Mouse (Mus musculus): ENCODE data around the gene 3100002H09Rik. TPM values are rescaled to one million over a fixed set of nuclear protein-coding genes. Genes with fewer than 3 reads are reported as not detected.

3100002H09Rik gene
- polyA plus RNA-seq, 1 experiment = not detected

GRCm38 (mm10) chr4:124563371-124563770 lies 47.2 kb downstream of the 3100002H09Rik start:
- DNase-seq (ENCODE audit: low read depth in 1 of 2, low spot score in 2 of 2) = no peak
- H3K27ac ChIP-seq (ENCODE audit: insufficient read depth, low read length) = no peak overlapping the region
- no peaks in the 10 kb centered on the region for H3K36me3 ChIP-seq (ENCODE audit: control insufficient read depth, insufficient read depth, low read length)
- no peaks in the 10 kb centered on the region for H3K27me3 ChIP-seq (ENCODE audit: control insufficient read depth, insufficient read depth, low read length)
- H3K4me3 ChIP-seq (ENCODE audit: extremely low read depth, insufficient read depth, insufficient read length) = no peak overlapping the region
- WGBS = 34% methylated on average over 2 of the region's 2 CpGs
- no peaks in the 10 kb centered on the region for H3K4me1 ChIP-seq (ENCODE audit: control insufficient read depth, insufficient read depth, insufficient read length)
- TF ChIP-seq POLR2A (IDR thresholded peaks at IDR 0.05; ENCODE audit: low read depth, low read length) (no peak), CTCF (IDR thresholded peaks at IDR 0.05; ENCODE audit: extremely low read depth, insufficient read depth, insufficient read length, insufficient replicate concordance) (no peak)

DNA sequence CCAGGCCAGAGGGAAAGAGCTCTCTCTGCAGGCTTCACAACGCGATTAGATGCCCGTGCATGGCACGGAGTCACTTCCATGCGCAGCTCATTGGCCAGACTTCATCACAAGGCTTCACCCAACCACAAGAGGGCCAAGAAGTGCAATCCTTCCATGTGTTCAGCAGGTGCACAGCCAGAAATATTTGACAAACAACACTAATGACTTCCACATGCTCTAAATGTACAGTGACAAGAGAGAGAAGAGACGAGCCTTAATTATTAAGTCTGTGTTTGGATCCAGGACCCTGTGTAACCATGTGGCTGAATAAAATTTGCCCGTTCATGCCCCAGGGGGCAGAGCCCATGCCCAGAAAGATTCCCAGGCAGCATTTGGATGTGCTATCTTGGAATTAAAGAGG lies 47.9 kb downstream of the 3100002H09Rik start:
- WGBS = 75% methylated on average over 7 of the region's 7 CpGs
- H3K4me3 ChIP-seq (ENCODE audit: extremely low read depth, insufficient read depth, insufficient read length) = no peak overlapping the region

More for the DNA sequence above, 47.9 kb downstream of the 3100002H09Rik start:
- H3K36me3 ChIP-seq (ENCODE audit: control insufficient read depth, insufficient read depth, low read length) = no peaks in the 10 kb centered on the region
- no peak overlapping the region for H3K27ac ChIP-seq (ENCODE audit: insufficient read depth, low read length)
- TF ChIP-seq POLR2A (IDR thresholded peaks at IDR 0.05; ENCODE audit: low read depth, low read length) (no peak), CTCF (IDR thresholded peaks at IDR 0.05; ENCODE audit: extremely low read depth, insufficient read depth, insufficient read length, insufficient replicate concordance) (no peak)
- H3K27me3 ChIP-seq (ENCODE audit: control insufficient read depth, insufficient read depth, low read length) = no peaks in the 10 kb centered on the region
- H3K4me1 ChIP-seq (ENCODE audit: control insufficient read depth, insufficient read depth, insufficient read length) = no peaks in the 10 kb centered on the region
- no peak for DNase-seq (ENCODE audit: low read depth in 1 of 2, low spot score in 2 of 2)

Other genes with a start within 250 kb of the 3100002H09Rik start
- gene Pou3f1, start 46.0 kb upstream of the 3100002H09Rik start, polyA plus RNA-seq (2012; rRNA removed) = 0.02 and 0.06 TPM in 2 replicates
- gene Utp11, start 82.8 kb upstream of the 3100002H09Rik start, polyA plus RNA-seq (2012; rRNA removed) = 3.0 and 3.4 TPM in 2 replicates
- 19.4 and 25.0 TPM in 2 replicates for gene Fhl3, start 89.9 kb upstream of the 3100002H09Rik start, polyA plus RNA-seq (2012; rRNA removed)
- gene Sf3a3, start 104.0 kb upstream of the 3100002H09Rik start, polyA plus RNA-seq (2012; rRNA removed) = 8.6 and 8.8 TPM in 2 replicates
- gene Inpp5b, start 131.0 kb upstream of the 3100002H09Rik start, polyA plus RNA-seq (2012; rRNA removed) = 31.3 and 33.4 TPM in 2 replicates
- 5.5 and 5.9 TPM in 2 replicates for gene Mtf1, start 191.3 kb upstream of the 3100002H09Rik start, polyA plus RNA-seq (2012; rRNA removed)
- gene Yrdc, start 239.9 kb upstream of the 3100002H09Rik start, polyA plus RNA-seq (2012; rRNA removed) = 25.5 and 28.0 TPM in 2 replicates
- gene 1110065P20Rik, start 240.4 kb upstream of the 3100002H09Rik start, polyA plus RNA-seq (2012; rRNA removed) = 14.7 and 19.7 TPM in 2 replicates